Mouse (Mus musculus): ENCODE measurements at regions not wholly inside any gene's neighbourhood (a gene's known extent, or its start where the extent isn't known, plus 50 kb on each side); places are given as distances from the start of the nearest gene placed in this dataset.

DNA sequence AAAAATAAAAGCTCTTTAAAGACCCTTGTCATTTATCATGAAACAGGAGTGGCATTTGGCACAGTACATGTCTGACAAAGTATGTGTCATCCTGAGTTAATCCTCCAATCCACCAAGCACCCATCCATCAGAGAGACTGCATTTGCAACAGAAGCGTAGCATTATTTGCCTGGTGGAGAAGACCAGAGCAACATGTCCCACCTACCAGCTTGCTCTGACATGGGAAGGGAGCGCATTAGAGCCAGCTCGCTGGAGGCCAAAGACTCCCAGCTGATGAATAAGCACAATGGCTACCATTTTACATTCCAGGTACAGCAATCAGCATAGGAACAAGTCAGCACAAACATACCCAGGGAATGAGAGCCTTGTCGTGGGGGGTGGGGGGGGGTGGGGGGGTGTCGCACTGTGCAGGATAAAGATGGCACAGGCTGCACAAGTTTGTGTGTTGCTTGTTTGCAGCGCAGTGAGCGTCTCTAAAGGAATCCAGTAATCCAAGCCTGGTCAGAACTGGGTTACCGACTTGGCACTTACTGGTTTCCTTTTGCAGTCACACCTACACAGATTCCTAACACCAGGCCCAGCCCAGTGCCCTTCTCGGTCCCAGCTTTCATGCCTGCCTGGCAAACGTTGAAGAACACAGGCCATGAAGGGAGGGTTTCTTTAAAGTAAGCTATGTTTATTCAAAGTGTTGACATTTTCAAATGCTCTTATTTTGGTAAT lies 507.8 kb upstream of the Atp11b start:
- TF ChIP-seq CTCF (IDR thresholded peaks at IDR 0.05) (no peak), EP300 (IDR thresholded peaks at IDR 0.05) (no peak)

Measured in lung, postnatal 0 days (tissue).